Mouse (Mus musculus) layer of hippocampus, postnatal 10 days (tissue): ENCODE measurements at regions not wholly inside any gene's neighbourhood (a gene's known extent, or its start where the extent isn't known, plus 50 kb on each side); places are given as distances from the start of the nearest gene placed in this dataset.

Experiments
- DNase-seq, 2 experiments: peaks; one replicate each; pipeline ENCODE4 v3.0.0; 2021; ENCODE audit warnings: low spot score in 2 of 2

DNA sequence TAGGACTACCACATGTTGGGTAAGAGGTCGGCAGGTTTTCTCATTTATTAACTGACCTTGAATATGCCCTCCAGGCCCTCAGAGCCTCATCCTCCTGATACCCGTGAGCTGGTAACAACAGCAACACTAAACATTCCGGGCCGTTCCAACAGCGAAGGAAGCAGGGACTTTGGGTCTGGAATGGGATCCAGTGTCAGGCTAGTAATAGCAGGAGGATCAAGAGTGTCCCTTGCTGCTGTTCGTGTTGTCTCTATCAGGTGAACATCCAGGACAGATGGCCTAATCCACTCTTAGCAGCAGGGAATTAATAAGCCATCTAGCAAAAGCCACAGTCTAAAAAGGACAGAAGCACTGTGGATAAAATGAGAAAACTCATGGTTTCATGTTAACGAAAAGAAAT is 106.7 kb downstream of the Cpeb2 start:
- DNase-seq, result no peak

DNA sequence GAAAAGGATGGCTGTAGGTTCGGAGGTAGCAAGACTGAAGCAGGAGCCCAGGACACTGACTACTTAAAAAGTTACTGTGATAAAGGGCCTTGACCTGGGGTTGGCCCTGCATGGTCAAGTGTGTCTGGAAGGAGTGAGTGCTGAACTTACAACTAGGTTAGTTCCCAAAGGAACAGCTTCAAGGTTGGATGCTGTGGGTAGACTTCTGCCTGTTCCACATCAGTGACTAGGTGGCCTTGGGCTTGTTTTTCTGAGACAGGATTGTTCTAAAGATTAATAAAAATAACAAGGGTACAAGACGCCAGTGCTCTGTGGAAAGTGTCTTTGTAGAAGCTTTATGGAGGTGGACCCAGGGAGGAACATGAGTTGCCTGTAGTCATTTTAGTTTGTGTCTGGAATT is 108.5 kb downstream of the Cpeb2 start:
- DNase-seq, result no peak

DNA sequence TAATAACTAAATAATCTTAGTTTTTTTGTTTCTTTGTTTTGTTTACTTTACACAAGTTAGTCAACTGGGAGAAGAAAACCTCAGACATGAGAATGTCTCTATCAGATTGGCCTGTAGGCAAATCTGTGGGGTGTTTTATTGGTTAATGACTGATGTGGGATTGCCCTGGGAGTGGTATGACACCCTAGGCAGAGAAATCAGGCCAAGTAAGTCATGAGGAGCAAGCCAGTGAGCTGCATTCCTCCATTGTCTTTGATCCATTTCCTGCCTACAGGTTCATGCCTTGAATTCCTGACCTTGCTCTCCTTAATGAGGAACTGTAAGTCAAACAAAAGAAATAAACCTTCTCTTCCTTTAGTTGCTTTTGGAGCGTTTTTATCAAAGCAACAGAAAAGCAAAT is 111.5 kb downstream of the Cpeb2 start:
- no peak for DNase-seq

DNA sequence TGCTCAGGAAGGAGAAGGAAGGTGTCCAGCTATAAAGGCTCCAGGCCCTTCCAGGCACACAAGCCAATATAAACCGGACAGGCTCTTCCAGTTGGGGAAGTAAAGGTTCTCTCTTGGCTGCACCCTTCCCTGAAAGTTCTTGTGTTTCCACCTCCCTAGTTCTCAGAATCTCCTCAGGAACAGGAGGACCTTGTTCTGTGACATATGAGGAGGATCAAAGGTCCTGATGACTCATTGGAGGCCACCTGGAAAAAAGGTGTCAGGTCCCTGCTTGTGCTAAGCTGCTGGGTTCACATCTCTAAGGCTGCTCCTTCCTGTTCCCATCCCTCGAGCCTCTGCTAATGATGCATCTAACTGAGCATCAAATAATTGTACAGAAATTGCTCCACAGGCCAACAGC is 118.0 kb downstream of the Cpeb2 start:
- no peak for DNase-seq

DNA sequence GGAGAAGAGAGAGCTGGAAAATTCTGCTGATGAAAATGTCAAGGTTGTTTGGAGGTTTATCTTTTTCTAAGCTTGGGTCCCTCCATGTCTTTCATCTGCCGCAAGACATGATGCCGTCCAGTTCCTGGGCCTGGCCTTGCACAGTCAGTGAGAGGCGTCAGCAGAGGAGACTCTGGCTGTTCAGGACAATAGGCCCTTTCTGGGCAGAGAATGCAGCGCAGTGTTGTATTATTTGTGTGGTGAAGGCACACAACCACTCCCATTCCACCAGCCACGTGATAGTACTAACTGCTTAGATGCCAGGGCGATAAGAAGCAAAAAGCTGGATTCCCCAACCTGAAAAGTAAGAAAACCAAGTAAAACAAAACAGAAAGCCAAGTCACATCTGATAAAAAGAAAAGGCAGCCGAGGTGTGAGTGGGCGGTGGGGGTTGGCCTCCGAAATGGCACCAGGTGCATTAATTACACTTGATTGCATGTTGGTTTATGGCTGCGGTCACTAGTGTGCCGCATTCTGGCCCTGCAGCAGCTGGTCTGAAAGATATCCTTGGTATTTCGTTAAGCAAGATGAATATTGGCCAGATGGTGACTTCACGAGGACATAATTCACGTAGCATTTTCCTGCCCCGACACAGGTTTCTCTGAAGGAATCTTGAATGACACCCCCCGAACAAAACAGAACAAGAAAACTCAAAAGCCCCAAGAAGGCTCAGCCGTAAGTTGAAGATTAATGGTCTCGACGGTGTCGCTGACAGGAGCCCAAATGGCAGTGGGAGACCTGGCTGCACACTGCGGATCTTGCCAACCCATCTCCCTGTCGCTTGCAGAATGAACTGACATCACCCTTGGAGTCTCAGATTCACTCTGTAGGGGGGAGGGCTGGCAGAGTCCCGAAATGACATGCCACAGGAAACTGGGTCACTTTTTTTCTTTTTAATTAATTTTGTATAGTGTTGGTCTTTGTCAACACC is 120.3 kb downstream of the Cpeb2 start:
- no peak for DNase-seq

DNA sequence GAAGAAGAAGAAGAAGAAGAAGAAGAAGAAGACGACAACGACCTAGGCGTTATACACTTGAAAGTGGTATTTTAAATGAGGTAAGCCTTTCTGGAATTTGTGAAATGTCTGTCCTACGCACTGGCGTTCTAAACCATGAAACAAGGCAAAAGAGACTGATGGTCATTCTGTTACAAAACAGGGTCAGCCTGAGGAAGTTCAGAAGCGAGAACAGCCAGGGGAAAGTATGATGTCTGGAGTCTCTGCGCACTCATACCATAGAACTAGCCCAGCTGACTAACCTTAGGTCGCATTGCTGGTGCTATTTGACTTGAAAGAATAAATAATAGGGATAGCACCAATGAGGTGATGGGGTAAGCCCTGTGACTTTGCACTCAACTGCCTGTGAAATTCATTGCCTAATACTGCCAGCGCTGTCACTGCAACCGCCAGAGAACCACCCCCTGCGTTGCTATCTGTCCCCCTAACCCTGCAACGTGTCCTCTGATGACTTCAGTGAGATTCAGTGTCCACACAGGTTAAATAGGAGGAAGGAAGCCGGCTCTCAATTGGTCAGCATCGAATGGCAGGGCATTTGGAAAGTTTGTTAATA is 121.5 kb downstream of the Cpeb2 start:
- no peak for DNase-seq

DNA sequence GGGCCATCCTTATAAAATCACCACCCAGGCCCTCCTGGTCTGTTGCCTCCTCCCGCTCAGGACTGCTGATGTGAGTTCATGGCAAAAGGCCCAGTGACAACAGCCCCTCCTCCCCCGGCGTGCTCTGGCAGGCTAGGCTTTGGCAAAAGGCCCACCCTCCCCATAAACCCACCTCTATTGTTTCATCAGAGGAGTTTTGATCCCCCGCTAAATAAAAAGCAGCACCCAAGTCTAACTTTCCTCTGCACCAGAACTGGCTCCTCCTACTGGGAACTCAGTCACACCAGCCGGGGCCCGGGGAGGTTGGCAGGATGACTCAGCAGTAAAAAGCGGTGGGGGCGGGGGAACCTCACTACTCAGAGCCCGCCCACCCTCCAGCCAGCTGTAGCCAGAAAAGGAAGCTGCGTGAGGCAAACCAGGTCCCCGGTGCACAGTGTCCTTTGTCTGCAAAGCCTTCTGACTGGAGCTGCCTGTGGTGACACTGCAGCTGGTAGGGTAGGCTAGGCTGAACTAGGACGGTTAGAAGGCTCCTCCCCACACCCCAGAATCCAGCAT is 122.1 kb downstream of the Cpeb2 start:
- DNase-seq, result peak; percentile 75 to 77

DNA sequence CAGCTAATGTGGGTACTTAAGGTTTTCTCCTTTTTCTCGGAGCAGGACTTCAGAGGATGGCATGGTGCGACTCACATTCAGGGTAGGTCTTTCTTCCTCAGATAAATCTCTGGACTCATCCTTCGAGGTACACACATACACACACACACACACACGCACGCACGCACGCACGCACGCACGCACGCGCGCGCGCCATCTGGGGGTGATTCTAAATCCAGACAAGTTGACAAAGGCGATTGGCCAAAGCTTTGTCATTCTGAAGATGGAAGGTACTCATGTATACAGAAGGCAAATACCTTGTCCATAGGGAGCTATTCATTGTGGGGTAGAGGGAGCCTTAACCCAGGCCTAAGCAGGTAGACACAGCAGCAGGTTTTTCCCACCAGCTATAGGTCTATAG is 122.9 kb downstream of the Cpeb2 start:
- no peak for DNase-seq

DNA sequence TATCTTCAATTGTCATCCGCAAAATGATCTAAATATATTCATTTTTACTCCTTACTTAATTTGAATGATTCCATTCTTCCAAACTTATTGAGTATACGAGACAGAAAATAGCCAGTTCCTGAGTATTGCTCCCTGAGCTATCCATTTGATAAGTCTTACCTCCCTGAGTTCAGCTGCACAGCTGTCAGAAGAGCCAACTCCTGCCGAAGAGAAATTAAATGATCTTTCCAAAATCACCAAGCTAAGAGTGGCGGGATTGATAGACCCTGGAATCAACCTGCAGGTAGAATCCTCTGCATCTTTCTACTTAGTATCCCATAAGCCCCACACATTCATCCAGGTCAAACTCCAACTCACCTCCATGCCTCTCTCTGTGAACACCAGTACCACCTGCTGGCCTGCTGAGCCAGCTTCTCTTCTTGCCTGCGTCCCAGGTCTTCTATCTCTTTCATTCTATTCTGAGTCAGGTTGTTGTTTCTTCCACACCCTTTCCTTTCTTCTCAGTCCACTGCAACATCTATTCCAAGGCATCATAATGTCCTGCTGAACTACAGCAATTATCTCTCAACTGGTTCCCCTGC is 124.2 kb downstream of the Cpeb2 start:
- no peak for DNase-seq

DNA sequence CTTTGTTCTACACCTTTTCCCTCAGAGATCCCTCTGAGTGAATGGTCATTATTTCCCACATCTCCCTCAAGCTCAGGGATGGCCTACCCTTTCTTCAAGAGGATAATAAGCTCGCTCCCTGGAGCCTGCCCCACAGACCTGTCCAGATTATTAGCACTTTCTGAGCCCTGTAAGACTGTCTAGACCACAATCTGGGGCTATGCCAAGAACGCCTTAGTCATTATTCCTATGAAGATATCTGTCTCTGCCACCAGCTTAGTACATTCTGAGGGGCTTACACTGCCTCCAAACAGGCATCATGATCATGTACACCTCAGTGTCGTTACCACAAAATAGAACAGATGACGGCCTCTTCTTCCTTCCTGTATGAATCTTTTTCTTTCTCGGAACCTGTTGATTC is 124.9 kb downstream of the Cpeb2 start:
- DNase-seq, result no peak

DNA sequence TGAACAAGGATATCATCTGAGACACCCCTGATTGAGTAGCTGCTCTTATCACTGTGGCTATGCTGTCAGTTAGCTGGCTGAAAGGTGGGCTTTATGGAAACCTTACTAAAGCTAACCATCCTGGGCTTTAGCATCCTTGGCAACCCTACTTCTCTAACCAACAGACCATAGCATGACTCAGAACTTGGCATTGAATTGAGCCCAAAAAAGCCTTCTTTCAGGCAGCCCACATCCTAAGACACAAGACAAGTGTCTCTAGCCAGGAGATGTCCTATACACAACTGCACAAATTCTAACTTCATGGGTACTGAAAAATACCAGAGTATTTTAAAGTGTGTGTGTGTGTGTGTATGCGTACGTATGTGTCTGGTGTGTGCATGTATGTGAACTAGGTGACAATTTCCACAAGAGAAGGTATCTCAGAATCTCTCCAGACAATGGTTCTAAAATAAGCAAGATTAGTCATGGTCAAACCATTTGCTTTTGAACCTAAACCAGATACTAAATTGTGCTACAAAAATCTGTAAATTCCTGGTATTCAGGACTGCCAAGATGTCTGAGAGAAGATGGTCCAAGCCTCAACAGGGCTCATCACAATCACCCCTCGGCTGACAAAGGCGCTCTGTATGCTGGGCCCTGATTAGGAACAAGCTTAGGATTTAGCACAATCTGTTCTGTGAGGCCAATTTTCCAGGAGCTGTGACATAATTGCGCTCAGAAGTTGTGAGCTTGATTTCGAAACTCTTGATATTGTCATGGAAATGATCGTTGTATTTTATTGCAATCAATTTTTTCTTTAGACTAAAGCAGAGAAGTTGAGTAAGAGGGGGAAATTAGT is 126.2 kb downstream of the Cpeb2 start:
- no peak for DNase-seq

DNA sequence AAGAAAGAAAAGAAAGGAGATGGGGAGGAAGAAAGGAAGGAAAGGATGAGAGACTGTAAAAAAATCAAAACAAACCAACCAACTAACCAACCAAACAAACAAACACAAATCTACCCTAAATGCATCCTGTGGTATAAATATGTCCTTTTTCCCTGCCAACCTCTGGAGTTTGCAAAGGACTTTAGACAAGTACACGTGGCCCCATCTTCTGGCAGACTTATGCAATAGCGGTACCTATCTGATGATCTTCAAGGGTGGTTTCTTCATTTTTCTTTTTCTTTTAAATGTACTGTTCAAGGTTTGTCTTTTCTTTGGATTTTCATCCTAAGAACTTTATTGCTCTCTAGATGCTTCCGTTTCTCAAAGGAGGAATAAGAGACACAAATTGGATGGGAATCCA is 127.3 kb downstream of the Cpeb2 start:
- peak in 1 of 2 experiments; percentile 35 for DNase-seq

DNA sequence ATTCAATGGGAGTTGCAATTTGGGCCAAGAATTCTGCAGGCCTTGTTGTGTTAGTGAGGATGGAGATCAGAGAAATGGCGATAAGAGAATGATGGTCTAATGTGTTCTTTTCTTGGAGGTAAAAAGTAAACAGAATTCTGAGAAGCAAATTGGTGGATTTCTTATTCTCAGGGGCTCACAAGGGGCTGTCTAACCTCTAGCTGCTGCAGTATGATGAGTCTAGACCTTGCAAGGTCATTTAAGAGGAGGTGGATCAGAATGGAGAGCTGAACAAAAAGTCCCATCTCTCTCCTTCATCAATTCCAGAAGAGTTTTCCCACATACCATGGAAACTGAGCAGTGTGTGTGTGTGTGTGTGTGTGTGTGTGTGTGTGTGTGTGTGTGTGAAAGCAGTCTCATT is 128.1 kb downstream of the Cpeb2 start:
- DNase-seq, result no peak

DNA sequence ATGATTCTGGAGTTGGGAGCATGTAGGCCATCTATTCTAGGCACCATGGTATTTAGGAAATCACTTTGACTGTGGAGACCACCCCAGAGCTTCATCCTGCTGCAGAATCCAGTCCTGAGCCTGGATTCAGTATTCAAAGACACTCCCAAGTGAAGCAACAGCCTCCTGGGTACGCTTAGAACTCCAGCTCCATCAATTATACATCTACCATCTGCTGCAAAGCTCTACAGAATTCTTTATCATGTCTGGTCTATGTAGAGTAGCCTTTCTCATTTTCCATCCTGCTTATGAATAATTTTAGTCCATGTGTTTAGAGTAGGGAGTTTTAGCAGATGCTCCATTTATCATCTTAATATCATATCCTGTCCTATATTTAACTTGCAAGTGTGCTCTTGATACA is 139.4 kb downstream of the Cpeb2 start:
- DNase-seq, result no peak

DNA sequence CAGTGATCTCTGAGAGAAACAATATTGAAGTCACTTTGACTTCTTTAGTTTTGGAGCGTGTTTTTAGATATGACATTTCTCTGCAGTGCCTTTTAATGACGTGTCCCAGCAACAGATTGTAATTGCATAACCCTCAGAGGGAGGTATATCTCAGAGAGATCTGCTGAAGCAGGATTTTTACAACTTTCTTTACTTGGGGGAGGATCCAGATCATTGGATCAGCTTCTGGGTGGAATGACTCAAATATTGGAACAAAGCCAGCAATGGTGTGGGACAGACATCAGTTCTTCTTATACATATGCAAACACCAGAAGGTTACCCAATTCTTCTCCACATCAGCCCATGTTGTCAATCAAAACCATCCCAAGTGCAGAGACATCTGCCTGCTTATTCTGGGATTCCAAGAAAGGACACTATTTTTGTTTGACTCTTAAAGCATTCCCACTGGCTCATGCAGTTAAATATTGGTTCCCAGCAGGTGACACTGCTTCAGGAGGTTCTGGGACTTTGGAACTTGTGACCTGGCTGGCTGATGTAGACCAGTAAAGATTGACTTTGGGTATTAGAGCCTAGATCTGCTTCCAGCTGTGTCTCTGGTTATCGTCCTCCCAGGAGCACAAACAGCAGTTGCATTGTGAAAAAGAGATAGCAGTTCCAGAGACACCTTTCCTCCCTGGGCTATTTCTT is 130.5 kb upstream of the C1qtnf7 start:
- DNase-seq, result no peak

DNA sequence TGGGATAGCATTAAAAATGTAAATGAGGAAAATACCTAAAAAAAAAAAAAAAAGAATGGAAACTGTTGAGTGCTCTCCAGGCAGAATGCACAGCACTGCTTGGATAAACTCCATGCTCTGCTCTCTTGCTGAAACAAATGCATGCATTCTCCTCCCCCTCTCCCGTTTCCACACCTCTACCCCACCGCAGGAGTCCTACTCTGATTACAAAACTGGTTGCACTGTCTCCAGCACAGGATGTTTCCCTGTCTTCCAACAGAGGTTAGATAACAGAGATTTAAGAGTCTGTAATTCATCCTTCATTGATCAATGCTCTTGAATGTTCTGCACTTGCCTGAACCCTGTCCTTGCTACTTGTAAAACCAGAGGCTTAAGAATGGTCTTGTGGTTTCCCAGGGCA is 124.3 kb upstream of the C1qtnf7 start:
- no peak for DNase-seq

DNA sequence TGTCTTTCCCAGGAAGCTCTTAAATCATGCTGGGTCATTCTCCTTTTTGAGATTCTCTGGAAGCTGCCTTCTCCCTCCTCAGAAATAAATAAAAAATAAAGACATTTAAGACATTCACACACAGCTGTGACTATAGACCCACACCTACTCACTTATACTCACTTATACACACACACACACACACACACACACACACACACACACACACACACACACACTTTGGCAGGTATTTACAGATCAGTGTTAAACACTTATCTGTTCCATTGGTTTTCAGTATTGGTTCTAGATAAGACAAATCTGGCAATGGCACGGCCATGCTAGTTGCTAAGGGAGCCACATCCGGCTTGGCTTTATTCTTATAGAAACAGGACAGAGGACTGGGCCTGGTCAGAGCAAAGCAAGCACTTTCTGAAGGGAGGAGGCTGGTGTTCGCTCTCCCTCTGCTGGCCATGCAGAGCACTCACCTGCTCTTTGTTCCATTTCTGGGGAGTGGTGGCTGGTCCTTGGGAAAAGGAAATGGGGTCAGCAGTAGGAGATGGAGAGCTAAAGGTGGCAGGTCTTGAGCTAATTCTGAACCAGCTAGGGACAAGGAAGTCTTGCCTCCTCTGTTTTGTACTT is 123.8 kb upstream of the C1qtnf7 start:
- peak; percentile 38 to 39 for DNase-seq

DNA sequence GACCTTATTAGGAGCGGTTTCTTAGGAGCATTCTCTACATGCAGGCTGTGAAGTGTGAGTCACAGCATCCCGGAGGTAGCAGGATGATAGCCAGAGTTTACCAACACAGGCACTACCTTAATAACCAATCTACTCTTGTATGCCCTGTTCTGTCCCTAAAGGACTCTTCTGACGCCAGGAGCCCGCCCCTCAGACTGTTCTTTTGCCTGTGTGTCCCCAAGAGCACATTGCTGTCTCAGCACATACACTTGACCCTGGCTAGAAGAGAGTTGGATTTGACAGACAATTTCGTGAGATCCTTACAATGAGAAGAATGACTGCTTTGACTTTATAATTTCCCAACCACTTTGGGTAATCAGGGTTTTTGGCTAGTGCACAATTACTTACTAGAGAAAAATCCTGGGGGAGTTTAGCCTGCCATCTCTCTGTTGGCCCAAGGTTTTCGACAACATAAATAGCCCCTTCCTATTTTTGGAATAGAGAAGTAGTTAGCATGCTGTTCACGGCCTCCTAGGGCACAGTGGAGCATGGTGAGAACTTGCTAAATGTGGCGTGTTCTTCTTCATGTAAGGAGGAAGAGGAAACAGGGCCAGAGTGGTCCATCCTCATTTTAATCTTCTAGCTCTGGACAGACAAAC is 122.3 kb upstream of the C1qtnf7 start:
- DNase-seq, result no peak

DNA sequence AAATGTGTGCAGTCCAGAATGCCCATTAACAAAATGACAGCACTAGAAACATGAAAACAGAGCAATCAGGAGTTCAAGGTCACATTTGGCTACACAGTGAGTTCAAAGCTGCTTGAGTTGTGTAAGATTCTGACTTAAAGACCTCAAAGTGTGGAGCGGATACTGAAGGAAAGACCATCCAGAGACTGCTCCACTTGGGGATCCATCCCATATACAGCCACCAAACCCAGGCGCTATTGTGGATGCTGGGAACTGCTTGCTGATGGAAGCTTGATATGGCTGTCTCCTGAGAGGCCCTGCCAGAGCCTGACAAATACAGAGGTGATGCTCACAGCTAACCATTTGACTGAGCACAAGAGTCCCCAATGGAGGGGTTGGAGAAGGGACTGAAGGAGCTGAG is 98.1 kb upstream of the C1qtnf7 start:
- DNase-seq, result no peak
